Mouse (Mus musculus) heart, adult 18-20 months (tissue): Measurements from ENCODE around the gene Rapgef6. TPM values are rescaled to one million over a fixed set of nuclear protein-coding genes. Genes with fewer than 3 reads are reported as not detected.
A peak's percentile ranks its signal among the peaks of the same experiment; 100 is the strongest.

Experiments
- DNase-seq, 2 experiments: peaks; one replicate each; pipeline ENCODE4 v3.0.0; 2021 to 2022; ENCODE audit warnings: mixed read lengths in 1 of 2
- total RNA-seq, 2 experiments: library from RNA; stranded (reverse); gene quantifications; 2 replicates each; pipeline ENCODE4 v1.2.3; 2021

The Rapgef6 gene
- total RNA-seq, 2 experiments from 2014 or later, result 19.7 to 20.9 TPM

DNA sequence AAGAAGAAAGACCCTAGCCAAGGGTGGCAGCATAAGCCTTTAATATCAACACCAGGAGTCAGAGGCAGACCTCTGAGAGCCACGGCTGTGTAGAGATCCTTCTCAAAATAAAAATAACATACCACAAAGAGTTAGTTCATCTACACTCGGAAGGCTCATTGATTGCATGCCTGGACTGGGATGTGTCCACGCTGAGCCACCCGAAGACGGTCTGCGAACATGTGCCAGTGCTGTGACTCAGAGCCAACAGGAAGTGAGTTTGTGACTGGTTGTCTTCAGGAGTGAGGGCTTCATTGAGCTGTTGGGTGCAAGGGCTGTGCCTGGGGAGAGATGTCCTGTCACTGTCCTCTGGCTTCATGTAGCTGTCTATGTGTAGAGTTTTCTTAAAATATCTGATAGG, 171.0 kb downstream of the Rapgef6 start:
- no peak for DNase-seq

DNA sequence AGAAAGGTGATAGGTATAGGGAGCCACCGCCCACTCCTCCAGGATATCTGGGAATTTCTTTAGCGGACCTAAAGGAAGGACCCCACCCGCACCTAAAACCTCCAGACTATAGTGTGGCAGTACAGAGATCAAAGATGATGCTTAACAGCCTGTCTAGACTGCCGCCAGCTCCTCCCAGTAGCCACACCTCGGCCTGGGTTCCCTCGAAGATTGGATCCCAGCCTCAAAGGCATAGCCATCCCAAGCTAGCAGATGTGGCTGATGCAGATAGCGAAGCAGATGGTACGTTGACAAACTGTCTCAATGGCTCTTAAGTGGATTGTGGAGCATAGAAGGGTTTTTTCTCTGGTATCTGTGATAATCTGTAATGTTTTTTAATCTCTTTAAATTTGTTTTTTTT, 171.6 kb downstream of the Rapgef6 start:
- DNase-seq, result no peak

DNA sequence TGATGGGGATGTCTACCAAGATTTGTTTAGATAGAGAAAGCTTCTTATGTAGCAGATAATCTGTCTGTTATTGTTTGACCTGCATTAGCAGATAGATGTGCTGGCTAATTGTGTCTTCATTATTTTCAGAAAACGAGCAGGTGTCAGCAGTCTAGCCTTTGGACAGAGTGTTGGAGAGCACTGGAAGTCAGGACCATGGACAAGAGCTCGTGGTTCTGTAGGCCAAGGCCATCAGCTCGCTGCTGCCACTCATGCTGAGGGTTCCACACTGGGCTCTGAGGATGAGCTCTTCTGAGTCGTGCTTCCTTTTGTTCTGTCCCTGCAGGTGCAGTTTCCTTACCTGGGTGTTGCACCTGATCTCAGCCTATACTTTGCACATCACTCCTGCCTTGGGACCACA, 173.3 kb downstream of the Rapgef6 start:
- DNase-seq, result peak in 1 of 2 experiments; percentile 31

DNA sequence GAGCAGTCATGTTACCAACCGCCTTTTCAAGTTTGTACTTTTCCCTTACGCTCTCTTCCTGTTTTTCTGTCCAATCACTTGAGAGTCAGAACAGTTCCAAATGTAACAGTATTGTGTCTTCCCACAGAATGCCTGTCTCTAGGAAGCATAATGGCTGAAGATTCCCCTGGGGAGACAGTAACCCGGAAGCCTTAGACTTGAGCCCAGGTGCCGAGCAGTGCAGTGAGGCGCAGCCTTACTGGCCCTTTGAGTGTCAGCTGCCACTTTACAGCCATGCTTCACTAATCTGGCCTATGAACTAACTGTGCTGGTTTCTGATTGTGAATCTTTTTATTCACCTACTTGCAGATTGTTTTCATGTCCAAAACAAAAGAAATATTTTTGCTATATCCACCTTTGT, 175.0 kb downstream of the Rapgef6 start:
- DNase-seq, result no peak

DNA sequence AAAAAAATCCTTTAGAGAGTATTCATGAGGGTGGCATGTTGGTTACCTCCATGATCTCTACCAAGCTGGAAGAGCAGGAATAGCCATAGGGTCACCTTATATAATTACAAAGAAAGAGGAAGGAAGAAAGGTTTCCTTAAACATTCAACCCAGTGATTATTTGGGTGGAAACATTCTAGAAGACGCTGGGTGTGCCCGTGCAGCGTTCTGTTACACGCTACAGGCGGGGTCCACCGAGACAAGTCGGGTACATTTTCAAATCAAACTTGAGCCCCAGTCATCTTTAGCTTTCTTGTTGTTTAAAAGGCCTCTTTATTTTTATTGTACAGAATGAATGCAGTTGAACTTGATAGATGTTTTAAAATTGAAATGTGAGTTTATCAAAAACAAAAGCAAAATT, 176.0 kb downstream of the Rapgef6 start:
- no peak for DNase-seq

DNA sequence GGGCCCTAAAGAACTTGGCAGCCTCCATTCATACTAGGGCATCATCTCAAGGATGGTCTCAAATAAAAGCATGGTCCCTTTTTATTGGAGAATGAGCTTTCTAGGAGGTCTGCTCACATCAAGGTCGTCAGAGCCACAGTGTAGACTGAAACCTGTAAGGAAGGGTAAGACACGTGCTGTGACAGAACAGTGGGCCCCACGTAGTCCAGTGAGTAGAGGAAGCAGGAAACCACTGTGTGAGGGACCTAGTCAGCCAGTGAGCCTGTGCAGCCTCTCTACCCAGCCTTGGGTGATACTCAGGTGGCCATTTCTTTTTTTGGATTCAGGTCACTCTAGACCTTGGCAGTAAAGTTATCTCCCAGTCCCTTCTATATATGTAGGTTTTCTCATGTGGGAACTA, 177.3 kb downstream of the Rapgef6 start:
- DNase-seq, result no peak

DNA sequence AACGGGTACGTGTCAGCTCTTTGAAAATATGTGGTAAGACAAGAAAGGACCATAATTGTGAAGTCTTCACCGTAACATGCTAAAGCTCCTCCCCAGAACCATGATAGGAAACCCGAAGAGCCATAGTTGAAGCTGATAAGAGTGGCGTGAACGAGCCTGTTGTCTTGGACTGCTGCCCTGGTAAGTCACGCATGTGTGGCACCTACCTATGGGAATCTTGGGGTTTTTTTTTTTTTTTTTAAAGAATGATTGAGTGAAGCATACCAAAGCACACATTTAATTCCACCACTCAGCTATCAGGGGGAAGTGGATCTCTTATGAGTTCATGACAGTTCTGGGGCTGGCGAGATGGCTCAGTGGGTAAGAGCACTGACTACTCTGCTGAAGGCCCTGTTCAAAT, 179.2 kb downstream of the Rapgef6 start:
- no peak for DNase-seq

DNA sequence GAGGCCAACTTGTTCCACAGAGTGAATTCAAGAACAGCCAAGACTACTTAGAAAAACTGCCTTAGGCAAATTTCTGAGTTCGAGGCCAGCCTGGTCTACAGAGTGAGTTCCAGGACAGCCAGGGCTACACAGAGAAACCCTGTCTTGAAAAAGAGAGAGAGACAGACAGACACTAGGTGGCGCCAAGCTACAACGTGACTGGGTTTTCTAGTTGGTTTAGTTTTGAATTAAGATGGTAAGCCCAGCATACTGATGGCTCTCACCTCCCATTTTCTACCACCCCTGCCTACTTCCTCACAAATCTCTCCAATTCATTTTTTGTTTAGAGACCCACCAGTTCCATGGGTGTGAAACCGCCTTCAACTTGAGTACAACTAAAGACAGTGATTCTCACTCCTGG, 180.7 kb downstream of the Rapgef6 start:
- peak; percentile 71 to 93 for DNase-seq

DNA sequence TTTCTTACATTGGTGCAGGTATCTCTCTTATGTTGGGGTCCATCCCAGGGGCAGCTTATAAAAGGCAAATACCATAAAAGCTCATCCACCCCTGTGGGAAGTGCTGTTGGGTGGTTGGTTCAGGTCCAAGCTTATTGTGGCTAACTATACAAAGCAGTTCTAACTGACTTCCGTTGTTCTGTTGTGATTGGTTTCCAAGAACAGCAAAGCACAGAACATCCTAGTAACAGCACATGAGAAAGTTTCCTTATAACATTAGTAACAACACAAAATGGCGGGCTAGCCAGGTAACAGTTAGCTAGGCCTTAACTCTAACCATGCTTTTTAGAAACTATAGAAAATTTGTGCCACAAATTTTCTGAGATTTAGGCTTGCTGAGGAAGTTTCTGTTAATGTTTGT, 185.5 kb downstream of the Rapgef6 start:
- no peak for DNase-seq

DNA sequence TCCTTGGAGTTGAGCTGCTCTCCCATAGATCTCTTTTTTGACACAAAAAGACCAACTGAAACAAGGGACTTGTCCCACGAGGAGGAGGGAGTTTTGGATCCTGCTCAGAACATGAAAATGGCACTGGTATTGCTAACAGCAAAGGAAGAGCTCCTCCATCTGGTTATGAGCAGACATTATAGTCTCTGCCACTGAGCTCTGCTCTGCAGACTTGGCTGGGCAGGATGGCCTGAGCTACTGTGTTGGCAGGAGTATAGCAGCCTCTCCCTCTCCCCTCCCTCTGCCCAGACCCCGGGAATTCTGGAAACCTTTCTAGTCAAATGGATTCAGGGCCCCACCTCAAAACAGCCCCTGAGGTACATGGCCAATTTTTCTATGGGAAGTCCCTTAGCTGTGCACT, 187.0 kb downstream of the Rapgef6 start:
- DNase-seq, result no peak

DNA sequence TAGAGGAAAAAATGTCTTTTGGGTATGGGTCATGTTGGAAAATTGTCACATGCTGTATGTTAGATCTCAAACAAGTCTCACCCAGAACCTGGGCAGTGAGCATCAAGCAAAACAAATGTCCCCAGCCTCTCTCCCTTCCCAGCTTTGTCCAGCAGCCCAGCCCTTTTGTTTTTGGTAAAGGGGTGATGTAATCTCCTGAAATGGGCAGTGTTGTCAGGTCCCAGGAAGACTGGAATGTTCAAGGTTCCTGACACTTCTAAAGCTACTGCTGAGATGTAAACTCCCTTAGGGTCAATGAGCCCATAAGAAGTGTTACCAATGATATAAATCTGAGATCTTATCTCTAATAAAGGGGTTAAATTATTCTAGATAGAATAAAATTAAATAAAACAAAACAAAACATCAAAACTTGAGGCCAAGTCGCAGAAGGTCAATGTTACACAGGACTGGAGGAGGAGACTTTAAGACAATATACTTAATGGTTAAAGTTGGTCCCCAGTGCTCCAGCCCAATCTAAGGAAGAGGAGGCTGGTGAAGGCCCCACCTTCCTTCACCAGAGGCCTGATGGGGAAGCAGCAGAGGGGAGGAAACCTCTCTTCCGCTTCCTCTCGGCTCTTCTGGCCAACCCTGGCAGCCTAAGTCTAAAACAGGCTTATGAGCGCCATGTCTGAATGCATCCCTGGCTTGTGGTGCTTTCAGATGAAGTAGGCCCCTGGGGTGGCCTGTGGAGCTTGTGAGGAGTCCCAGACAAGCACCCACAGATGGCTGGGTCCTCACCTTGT, 188.1 kb downstream of the Rapgef6 start:
- no peak for DNase-seq

DNA sequence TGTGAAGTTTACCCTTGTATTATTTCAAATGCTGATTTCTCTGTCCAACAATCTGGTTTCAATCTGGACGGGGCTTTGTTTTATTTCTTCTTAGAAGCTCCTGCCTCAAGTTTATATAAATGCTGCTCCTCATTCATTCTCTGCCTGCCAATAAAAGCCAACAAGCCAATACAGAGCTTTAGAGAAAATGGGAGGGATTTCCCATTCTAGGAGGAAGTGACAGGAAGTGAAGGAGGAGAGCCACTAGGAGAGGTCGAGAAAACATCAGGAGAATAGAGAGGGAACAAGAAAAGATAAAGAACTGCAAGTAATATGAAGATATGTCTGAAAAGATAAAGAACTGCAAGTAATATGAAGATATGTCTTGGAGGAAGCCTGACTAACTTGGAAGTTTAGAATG, 190.2 kb downstream of the Rapgef6 start:
- DNase-seq, result no peak

DNA sequence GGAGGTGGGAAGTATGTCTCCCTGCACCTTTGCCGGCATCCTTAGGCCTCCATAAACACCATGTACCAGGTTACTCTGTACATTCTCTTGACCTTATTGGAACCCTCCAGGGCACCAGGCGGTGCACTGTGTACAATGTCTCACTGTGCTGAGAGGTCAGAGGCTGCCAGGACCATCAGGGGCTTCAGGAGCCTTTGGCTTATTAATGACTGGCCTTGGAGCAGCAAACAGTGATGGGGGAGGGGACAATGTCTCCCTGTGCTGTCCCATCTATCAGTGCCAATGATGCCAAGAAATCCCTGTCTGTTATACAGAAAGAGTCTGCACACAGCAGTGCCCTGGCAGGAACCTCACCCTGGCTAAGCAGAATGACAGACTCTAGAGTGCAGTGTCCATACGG, 195.2 kb downstream of the Rapgef6 start:
- no peak for DNase-seq

DNA sequence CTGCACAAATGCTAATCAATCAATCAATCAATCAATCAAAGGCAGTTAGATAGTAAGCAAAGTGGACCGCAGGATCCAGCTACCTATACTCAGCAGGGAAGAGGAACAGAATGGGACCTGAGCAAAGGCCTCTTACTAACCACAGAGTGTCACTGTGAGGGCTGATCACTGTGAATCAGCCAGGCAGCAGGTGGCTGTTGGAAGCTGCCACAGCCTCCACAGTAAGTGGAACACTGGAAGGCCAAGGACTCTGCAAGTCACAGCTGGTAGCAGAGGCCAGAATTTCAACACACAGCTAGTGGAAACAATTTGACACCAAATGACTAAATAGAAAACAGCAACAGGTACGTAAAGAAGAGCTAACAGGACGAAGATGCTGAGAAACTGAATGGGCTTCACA, 196.0 kb downstream of the Rapgef6 start:
- no peak for DNase-seq

DNA sequence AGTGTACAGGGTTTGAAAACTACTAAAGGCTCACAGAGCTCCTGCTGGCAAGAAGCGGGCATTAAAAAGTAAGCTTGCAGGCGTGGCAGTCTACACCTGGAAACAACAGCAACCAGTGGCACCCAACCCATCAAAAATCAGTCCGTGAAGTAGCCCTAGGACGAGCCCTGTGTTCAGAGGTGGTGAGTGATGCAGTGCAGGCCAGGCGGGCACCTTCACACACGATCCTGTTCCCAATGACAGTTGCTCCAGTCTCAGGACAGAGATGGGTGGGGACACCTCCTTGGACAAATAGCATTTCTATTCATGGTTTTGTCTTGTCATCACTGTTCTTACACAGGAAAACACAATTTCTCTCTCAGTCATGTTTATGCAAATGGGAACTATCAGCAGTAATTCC, 199.4 kb downstream of the Rapgef6 start:
- DNase-seq, result no peak

DNA sequence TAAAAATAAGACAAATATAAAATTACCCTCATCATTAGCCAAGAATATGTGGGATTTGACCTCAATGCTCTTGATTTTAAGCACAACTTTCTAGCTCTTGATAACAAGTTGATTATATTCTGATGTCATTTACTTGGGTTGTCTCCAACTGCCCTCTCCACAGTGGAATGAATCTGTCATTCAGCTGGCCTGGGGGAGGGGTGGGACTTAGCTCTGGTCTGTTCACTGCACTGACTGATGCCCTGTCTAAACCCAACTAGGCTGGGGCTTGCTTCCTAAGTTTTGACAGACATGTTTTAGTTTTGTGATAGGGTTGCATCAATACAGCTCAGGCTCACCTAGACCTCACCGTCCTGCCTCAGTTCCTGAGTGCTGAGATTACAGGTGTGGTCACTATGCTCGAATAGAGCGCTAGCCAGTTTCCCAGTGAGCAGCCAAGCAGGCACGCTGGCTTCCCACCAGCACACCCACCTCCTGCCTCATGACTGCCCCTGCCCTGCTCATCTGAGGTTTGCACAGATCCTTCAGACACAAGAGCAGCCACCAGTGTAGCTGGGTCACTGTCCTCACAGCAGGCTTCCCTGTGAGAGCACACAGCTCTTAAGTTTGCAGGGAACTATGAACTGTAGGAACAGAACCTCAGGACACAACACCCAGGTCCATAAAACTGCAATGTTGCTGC, 201.8 kb downstream of the Rapgef6 start:
- DNase-seq, result no peak

DNA sequence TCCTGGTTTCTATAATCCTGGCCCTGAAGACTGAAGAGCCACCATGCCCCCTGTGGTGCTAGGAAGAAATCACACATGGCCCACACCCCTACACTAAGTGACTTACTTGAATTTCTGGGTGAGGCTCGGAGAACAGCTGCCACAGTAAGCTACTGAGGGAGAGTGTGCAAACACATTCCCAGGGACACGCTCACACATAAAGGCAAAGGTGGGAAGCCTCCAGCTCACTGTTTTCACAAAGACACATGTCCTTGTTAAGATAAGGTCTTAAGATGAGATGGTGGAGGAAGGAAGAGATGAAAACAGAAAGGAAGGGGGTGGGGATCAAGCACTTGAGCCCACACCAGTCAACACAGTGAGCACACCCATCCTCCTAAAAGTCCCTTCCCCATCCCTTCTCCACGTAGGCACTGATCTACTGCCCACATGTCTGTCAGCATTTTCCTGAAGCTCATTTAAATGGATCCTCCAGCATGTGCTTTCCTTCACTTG, 204.0 kb downstream of the Rapgef6 start:
- no peak for DNase-seq

DNA sequence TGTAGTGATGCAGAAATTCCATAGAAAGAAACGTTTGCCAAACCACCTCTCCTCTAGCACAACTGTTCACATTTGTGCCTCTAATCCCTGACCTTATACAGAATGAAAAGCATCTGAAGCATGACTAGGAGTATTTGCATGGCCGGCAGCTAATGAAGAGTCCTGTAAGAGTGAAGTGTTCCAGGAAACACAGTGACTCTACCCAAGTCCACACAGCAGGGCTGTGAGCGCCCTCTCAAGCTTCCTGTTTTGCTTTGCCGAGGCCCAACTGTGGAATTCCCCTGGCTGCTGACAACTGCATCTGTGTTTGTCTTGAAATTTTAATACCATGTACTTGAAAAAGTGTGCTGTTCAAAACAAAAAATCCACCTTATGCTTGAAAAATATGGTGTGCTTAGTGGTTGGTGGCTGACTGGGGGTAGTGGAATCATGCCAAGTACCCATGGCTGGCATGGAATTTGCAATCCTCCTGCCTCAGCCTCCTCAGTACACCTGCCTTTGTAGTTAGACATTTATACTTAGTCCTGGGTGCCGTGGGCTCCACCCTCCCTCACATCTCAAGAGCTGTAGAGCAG, 204.8 kb downstream of the Rapgef6 start:
- DNase-seq, result peak; percentile 51 to 74

DNA sequence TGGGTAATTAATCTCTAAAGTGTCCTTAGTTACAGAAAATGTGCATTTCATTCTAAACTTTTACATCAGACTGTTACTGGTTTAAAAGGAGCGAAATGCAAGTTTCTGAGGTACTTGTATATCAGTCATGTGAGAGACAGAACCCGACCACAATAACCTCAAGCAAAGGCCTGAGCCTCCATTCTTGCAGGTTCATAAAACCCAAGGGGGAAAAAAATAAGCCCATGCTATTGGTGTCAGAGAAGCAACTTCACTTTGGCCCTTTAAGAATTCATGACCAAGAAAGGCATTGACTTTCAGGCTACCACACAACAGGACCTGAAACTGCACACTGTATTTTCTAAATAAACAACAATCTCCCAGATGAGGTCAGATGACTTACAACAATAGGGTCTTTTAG, 205.7 kb downstream of the Rapgef6 start:
- no peak for DNase-seq

DNA sequence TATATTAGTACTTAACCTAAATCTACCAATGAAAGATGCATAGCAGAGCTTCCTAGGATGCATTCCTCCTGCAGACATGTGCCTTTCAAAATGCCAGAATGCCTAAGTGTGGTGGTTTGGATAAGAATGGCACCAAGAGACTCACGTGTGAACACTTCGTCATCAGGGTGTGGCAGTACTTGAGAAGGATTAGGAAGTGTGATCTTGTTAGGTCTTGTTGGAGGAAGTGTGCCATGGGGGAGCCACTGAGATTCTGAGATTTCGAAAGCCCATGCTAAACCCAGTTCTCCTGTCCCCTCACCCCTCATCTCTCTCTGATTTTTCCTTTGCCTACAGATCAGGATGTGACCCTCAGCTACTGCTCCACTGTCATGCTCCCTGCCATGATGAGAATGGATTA, 206.7 kb downstream of the Rapgef6 start:
- no peak for DNase-seq

DNA sequence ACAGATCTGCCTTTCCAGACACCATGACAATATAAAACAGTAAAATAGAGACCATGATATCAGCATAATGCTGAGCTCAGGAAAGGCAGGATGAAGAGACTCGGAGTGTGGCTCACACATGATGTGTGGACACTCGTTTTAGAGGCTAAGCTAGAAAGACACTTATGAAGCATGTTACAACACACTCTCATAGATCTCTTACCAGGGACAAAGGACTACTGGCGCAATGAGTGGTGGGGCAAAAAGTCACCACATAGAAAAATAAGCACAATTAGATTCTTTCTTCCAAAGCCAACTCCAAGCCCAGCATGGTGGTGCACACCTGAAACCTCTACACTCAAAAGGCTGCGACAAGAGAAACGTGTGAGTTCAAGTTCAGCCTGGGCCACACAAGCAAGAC, 208.3 kb downstream of the Rapgef6 start:
- DNase-seq, result no peak

DNA sequence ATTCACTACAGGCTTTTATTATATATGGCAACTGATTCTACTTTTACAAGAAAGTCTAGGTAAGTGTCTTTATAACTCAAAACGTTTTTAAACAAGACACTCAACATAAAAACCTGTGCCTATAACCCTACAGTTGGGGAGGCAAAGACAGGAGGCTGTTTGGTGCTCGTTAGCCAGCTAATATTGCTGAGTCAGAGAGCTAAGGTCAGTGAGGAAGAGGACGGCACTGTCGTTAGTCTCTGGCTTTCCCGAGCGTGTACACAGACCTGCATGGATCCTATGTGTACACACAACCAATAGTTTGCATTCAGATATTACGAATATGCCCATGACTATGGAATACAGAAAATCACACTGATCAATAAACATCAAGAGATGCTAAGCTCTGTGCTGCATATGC, 208.7 kb downstream of the Rapgef6 start:
- DNase-seq, result no peak

DNA sequence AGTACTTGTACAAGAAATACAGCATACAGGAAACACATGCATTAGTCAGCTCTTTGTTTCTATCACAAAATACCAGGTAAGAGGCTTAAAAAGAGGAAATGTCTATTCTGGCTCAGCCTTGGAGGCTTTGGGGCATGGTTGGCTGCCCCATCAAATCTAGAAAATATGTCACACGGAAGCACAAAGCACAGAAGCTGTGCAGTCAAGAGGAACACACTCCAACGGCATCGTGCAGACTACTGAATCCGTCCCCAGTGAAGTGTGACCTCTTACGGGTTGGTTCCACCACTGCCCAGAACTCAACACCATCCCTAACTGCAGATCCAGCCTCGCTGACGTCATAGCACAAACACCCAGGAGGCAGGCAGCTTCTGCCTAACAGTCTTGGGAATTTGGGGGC, 210.9 kb downstream of the Rapgef6 start:
- DNase-seq, result no peak

DNA sequence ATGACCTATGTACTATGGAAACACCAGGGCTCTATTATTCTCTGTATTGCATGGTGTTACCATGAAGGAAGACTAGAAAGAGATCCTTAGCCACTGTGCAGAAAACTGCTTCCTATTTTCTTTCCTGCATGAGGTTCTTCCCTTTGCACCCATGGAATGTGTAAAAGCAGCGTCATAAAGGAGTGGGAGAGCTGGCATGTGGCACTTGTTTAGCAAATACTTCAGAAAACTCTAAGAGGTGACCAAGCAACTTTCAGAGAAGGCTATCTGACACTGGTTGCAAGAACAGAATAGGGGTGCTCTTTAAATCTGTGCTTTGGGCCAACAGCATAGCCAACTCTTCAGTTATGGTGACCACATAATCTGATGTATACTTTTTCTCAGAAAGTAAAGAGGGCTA, 212.5 kb downstream of the Rapgef6 start:
- no peak for DNase-seq
